Mouse (Mus musculus) thymus, adult 18-20 months (tissue): Measurements from ENCODE around the gene Zfp697.
"Not testable (repeated sequence)": the region's sequence is repeated elsewhere in the genome, so short reads cannot be mapped to it uniquely, and the experiment has no call there.

Experiments
- DNase-seq, 2 experiments: peaks; one replicate each; pipeline ENCODE4 v3.0.0; 2022; ENCODE audit warnings: mixed read lengths in 2 of 2

The Zfp697 gene

GRCm38 (mm10) chr3:98524552-98524951, 142.3 kb downstream of the Zfp697 start:
- not testable (repeated sequence) for DNase-seq

- DNase-seq, result not testable (repeated sequence)
These were observed 142.7 kb downstream of the Zfp697 start for GRCm38 (mm10) chr3:98524978-98525377.

- not testable (repeated sequence) for DNase-seq
These were observed 165.4 kb downstream of the Zfp697 start for GRCm38 (mm10) chr3:98547641-98548040.

GRCm38 (mm10) chr3:98548495-98548894, 166.2 kb downstream of the Zfp697 start:
- not testable (repeated sequence) for DNase-seq

GRCm38 (mm10) chr3:98550215-98550614, 168.0 kb downstream of the Zfp697 start:
- not testable (repeated sequence) for DNase-seq

GRCm38 (mm10) chr3:98550832-98551231, 168.6 kb downstream of the Zfp697 start:
- DNase-seq, result not testable (repeated sequence)

- not testable (repeated sequence) for DNase-seq
These were observed 178.4 kb downstream of the Zfp697 start for GRCm38 (mm10) chr3:98560711-98561110.

- DNase-seq, result not testable (repeated sequence)
These were observed 181.6 kb downstream of the Zfp697 start for GRCm38 (mm10) chr3:98563831-98564230.

- not testable (repeated sequence) for DNase-seq
These were observed 182.6 kb downstream of the Zfp697 start for GRCm38 (mm10) chr3:98564894-98565293.

GRCm38 (mm10) chr3:98567717-98568116, 185.5 kb downstream of the Zfp697 start:
- DNase-seq, result not testable (repeated sequence)

GRCm38 (mm10) chr3:98581024-98581423, 198.8 kb downstream of the Zfp697 start:
- DNase-seq, result not testable (repeated sequence)

GRCm38 (mm10) chr3:98582202-98582601, 199.9 kb downstream of the Zfp697 start:
- DNase-seq, result not testable (repeated sequence)

GRCm38 (mm10) chr3:98582622-98583021, 200.4 kb downstream of the Zfp697 start:
- DNase-seq, result not testable (repeated sequence)

- no peak for DNase-seq
These were observed 205.5 kb downstream of the Zfp697 start for GRCm38 (mm10) chr3:98587721-98588120.

- DNase-seq, result no peak
These were observed 206.4 kb downstream of the Zfp697 start, which contains the start of gene Gm10681 for GRCm38 (mm10) chr3:98588707-98589106. Gene Gm10681, minus strand, starts transcription at chr3:98588807.

- not testable (repeated sequence) for DNase-seq
These were observed 231.3 kb downstream of the Zfp697 start for GRCm38 (mm10) chr3:98613540-98613939.

- no peak for DNase-seq
These were observed 231.7 kb downstream of the Zfp697 start for GRCm38 (mm10) chr3:98613963-98614362.

- DNase-seq, result not testable (repeated sequence)
These were observed 232.2 kb downstream of the Zfp697 start for GRCm38 (mm10) chr3:98614406-98614927.

- not testable (repeated sequence) for DNase-seq
These were observed 234.0 kb downstream of the Zfp697 start for GRCm38 (mm10) chr3:98616244-98616643.

GRCm38 (mm10) chr3:98616786-98617185, 234.5 kb downstream of the Zfp697 start:
- not testable (repeated sequence) for DNase-seq

- no peak for DNase-seq
These were observed 247.4 kb downstream of the Zfp697 start for GRCm38 (mm10) chr3:98629633-98630032.

- DNase-seq, result no peak
These were observed 247.9 kb downstream of the Zfp697 start, which contains the start of gene Hsd3b5 for GRCm38 (mm10) chr3:98630152-98630551. Gene Hsd3b5, minus strand, starts transcription at chr3:98630252.

- DNase-seq, result no peak
These were observed 252.9 kb downstream of the Zfp697 start for GRCm38 (mm10) chr3:98635145-98635544.

- DNase-seq, result no peak
These were observed 298.5 kb downstream of the Zfp697 start for GRCm38 (mm10) chr3:98680786-98681185.

GRCm38 (mm10) chr3:98682401-98682800, 300.1 kb downstream of the Zfp697 start:
- no peak for DNase-seq
